Mouse (Mus musculus): ENCODE results near the gene Plekha7. TPM values are rescaled to one million over a fixed set of nuclear protein-coding genes. Genes with fewer than 3 reads are reported as not detected.

The Plekha7 gene
- polyA plus RNA-seq, 1 experiment = 0.25 TPM

DNA sequence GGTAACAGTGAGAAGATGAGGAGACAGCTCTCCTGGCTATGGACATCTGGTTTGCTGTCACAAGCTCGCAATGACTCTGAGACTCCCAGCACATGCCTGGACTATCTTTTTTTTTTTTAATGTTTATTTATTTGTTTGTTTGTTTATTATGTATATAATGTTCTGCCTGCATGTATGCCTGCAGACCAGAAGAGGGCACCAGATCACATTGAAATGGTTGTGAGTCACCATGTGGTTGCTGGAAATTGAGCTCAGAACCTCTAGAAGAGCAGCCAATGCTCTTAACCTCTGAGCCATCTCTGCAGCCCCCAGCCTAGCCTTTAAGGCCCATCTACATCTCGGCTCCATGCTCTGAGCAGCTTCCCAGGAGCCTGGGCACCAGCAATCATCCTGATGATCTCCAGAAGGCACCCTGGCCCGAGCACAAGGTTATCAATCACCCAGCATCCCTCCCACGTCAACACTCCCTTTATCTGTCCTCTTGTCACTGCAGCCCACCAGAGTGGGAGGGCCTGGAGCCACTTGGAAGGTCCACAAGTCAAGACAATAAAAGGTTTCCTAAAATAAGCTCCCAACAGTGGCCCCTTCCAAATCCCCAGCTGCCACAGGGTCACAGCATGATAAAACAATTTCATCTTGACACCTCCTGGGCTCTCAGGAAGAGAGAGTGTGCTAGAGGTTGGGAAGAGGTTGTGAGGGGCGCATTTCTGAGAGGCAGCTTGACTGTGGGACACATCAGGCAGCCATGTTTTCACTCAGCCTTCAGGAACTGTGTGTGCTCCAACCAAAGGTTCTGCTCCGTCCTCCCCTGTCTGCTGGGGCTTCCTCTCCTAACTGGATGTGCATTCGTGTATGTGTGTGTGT lies 63.6 kb downstream of the Plekha7 start:
- H3K79me2 ChIP-seq (ENCODE audit: control insufficient read depth, insufficient read depth) = no peaks in the 10 kb centered on the region
- no peaks in the 10 kb centered on the region for H3K79me3 ChIP-seq (ENCODE audit: low read depth)
- H3K36me3 ChIP-seq (ENCODE audit: control insufficient read depth, insufficient read depth) = no peaks in the 10 kb centered on the region
- no peak for TF ChIP-seq MYOG (IDR thresholded peaks at IDR 0.05; ENCODE audit: control insufficient read depth, extremely low read depth, insufficient read length)
- no peak for TF ChIP-seq FOSL1 (IDR thresholded peaks at IDR 0.05; ENCODE audit: insufficient read depth, low read length, poor library complexity, severe bottlenecking)
- no peak for TF ChIP-seq CEBPB (IDR thresholded peaks at IDR 0.05; ENCODE audit: low read depth)
- no peak for TF ChIP-seq MAX (IDR thresholded peaks at IDR 0.05)
- TF ChIP-seq USF1 (IDR thresholded peaks at IDR 0.05; ENCODE audit: low read depth) = no peak
- no peak for TF ChIP-seq CTCF (IDR thresholded peaks at IDR 0.05; ENCODE audit: control insufficient read depth, insufficient read depth, insufficient read length)
- TF ChIP-seq MYOD1 (IDR thresholded peaks at IDR 0.05; ENCODE audit: control insufficient read depth, insufficient read length, low read depth) = no peak
- H3K27me3 ChIP-seq (ENCODE audit: control insufficient read depth, insufficient read depth, insufficient read length) = peaks cover 6% of the 10 kb centered on the region
- no peak overlapping the region for H3K4me3 ChIP-seq (ENCODE audit: insufficient read depth, poor library complexity, severe bottlenecking)
- no peak overlapping the region for H3ac ChIP-seq (ENCODE audit: control insufficient read depth, insufficient read length, low read depth)

DNA sequence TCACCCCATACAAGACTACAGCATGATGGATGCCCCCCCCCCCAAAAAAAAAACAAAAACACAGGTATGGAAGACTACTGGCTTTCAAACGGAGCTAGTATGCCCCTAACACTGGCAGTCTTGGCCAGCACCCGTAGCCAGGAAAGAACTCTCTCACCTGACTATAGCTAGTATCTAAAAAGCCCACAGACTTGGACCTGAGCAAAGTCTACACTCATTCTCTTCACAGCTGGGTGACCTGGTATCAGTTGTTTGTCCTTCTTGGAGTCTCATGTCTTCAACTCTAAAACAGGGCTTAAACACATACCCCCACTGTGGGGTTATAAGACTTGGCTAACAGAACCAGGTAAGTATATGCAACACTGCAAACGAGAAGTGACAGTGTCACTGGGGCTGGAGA lies 65.4 kb downstream of the Plekha7 start:
- Histone ChIP-seq H3ac (ENCODE audit: control insufficient read depth, insufficient read length, low read depth) (no peak overlapping the region), H3K79me2 (ENCODE audit: control insufficient read depth, insufficient read depth) (no peaks in the 10 kb centered on the region), H3K4me3 (ENCODE audit: insufficient read depth, poor library complexity, severe bottlenecking) (no peak overlapping the region), H3K27me3 (ENCODE audit: control insufficient read depth, insufficient read depth, insufficient read length) (peaks cover 7% of the 10 kb centered on the region), H3K79me3 (ENCODE audit: low read depth) (no peaks in the 10 kb centered on the region), H3K36me3 (ENCODE audit: control insufficient read depth, insufficient read depth) (no peaks in the 10 kb centered on the region)
- TF ChIP-seq USF1 (IDR thresholded peaks at IDR 0.05; ENCODE audit: low read depth) (no peak), CTCF (IDR thresholded peaks at IDR 0.05; ENCODE audit: control insufficient read depth, insufficient read depth, insufficient read length) (no peak), CEBPB (IDR thresholded peaks at IDR 0.05; ENCODE audit: low read depth) (no peak), MYOD1 (IDR thresholded peaks at IDR 0.05; ENCODE audit: control insufficient read depth, insufficient read length, low read depth) (no peak), MYOG (IDR thresholded peaks at IDR 0.05; ENCODE audit: control insufficient read depth, extremely low read depth, insufficient read length) (no peak), FOSL1 (IDR thresholded peaks at IDR 0.05; ENCODE audit: insufficient read depth, low read length, poor library complexity, severe bottlenecking) (no peak)

DNA sequence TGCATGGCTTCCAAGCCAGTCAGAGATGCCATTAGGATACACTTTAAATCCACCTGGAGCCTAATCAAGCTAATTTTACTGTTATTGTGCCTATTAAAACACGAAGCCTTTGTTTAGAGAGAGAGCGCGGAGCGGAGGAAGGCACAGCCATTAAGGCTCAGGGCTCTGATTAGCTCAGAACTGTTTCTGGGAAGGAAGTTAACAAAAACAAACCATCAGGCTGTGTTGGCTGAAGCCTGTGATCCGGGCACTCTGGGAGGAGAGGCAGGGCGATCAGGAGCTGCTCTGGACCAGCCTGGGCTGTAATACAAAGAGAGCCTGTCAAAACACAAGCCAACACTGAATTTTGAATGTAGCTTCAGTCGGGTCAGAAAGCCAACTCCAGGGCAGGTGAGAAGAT lies 66.6 kb downstream of the Plekha7 start:
- TF ChIP-seq MYOG (IDR thresholded peaks at IDR 0.05; ENCODE audit: control insufficient read depth, extremely low read depth, insufficient read length) = no peak
- TF ChIP-seq MYOD1 (IDR thresholded peaks at IDR 0.05; ENCODE audit: control insufficient read depth, insufficient read length, low read depth) = no peak
- TF ChIP-seq MAX (IDR thresholded peaks at IDR 0.05) = no peak
- TF ChIP-seq USF1 (IDR thresholded peaks at IDR 0.05; ENCODE audit: low read depth) = no peak
- no peak for TF ChIP-seq CTCF (IDR thresholded peaks at IDR 0.05; ENCODE audit: control insufficient read depth, insufficient read depth, insufficient read length)
- no peak for TF ChIP-seq CEBPB (IDR thresholded peaks at IDR 0.05; ENCODE audit: low read depth)
- no peak for TF ChIP-seq FOSL1 (IDR thresholded peaks at IDR 0.05; ENCODE audit: insufficient read depth, low read length, poor library complexity, severe bottlenecking)
- no peaks in the 10 kb centered on the region for H3K79me3 ChIP-seq (ENCODE audit: low read depth)
- no peaks in the 10 kb centered on the region for H3K79me2 ChIP-seq (ENCODE audit: control insufficient read depth, insufficient read depth)
- H3ac ChIP-seq (ENCODE audit: control insufficient read depth, insufficient read length, low read depth) = no peak overlapping the region
- H3K36me3 ChIP-seq (ENCODE audit: control insufficient read depth, insufficient read depth) = no peaks in the 10 kb centered on the region
- no peak overlapping the region for H3K4me3 ChIP-seq (ENCODE audit: insufficient read depth, poor library complexity, severe bottlenecking)
- H3K27me3 ChIP-seq (ENCODE audit: control insufficient read depth, insufficient read depth, insufficient read length) = peaks cover 10% of the 10 kb centered on the region

DNA sequence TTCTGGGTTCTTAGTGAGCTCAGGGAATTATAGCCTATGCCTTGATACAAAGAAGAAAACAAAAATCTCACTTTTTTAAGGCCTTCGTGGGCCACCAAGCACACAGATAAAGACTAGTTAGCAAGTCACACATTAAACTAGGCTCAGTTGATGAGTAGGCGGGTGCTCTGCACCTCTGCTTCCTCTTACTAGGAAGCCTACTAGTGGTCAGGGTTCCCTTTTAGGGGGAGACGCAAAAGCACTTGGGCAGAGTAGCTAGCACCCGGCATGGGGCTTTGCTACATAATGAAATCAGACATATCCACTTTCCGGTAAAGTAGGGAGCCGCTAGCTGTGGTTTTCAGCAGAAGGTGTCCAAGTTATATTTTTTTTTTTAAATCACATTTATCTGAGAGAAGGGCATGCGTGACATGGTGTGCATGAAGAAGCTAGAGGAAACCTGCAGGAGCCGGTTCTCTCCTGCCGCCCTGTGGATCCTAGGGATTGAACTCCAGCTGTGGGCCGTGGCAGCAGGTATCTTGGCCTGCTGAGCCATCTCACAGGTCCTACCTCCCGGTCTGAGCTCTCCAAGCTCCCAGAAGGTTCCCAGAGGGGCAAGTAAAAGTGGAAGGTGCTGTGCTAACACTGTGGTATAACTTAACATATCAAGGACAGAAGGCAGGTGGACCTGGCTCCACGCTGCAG lies 67.2 kb downstream of the Plekha7 start:
- no peaks in the 10 kb centered on the region for H3K79me3 ChIP-seq (ENCODE audit: low read depth)
- no peaks in the 10 kb centered on the region for H3K79me2 ChIP-seq (ENCODE audit: control insufficient read depth, insufficient read depth)
- TF ChIP-seq MAX (IDR thresholded peaks at IDR 0.05) (no peak), USF1 (IDR thresholded peaks at IDR 0.05; ENCODE audit: low read depth) (no peak), CTCF (IDR thresholded peaks at IDR 0.05; ENCODE audit: control insufficient read depth, insufficient read depth, insufficient read length) (no peak), FOSL1 (IDR thresholded peaks at IDR 0.05; ENCODE audit: insufficient read depth, low read length, poor library complexity, severe bottlenecking) (no peak), MYOG (IDR thresholded peaks at IDR 0.05; ENCODE audit: control insufficient read depth, extremely low read depth, insufficient read length) (no peak), CEBPB (IDR thresholded peaks at IDR 0.05; ENCODE audit: low read depth) (no peak), MYOD1 (IDR thresholded peaks at IDR 0.05; ENCODE audit: control insufficient read depth, insufficient read length, low read depth) (no peak)
- H3K27me3 ChIP-seq (ENCODE audit: control insufficient read depth, insufficient read depth, insufficient read length) = peaks cover 10% of the 10 kb centered on the region
- no peak overlapping the region for H3ac ChIP-seq (ENCODE audit: control insufficient read depth, insufficient read length, low read depth)
- H3K4me3 ChIP-seq (ENCODE audit: insufficient read depth, poor library complexity, severe bottlenecking) = no peak overlapping the region
- H3K36me3 ChIP-seq (ENCODE audit: control insufficient read depth, insufficient read depth) = no peaks in the 10 kb centered on the region

DNA sequence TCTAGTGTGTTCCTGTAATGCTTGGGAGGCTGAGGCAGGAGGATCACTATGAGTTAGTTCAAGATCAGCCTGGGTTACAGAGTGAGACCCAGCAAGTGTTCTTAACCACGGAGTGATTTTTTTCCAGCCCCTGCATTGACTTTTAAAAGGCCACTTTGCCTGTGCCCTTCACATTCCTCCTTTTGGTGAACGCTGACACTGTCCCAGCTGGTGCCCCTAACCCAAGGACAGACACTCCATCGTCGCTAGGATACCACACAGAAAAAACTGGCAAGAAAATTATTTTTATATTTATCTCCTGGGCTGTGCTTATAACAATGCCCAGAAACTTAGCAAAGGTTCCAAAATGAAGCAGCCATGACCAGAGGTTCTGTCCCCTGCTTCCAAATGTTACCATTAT lies 67.8 kb downstream of the Plekha7 start:
- Histone ChIP-seq H3K79me3 (ENCODE audit: low read depth) (no peaks in the 10 kb centered on the region), H3K36me3 (ENCODE audit: control insufficient read depth, insufficient read depth) (no peaks in the 10 kb centered on the region), H3K4me3 (ENCODE audit: insufficient read depth, poor library complexity, severe bottlenecking) (no peak overlapping the region), H3ac (ENCODE audit: control insufficient read depth, insufficient read length, low read depth) (no peak overlapping the region), H3K27me3 (ENCODE audit: control insufficient read depth, insufficient read depth, insufficient read length) (peaks cover 10% of the 10 kb centered on the region), H3K79me2 (ENCODE audit: control insufficient read depth, insufficient read depth) (no peaks in the 10 kb centered on the region)
- no peak for TF ChIP-seq MAX (IDR thresholded peaks at IDR 0.05)
- no peak for TF ChIP-seq MYOG (IDR thresholded peaks at IDR 0.05; ENCODE audit: control insufficient read depth, extremely low read depth, insufficient read length)
- TF ChIP-seq MYOD1 (IDR thresholded peaks at IDR 0.05; ENCODE audit: control insufficient read depth, insufficient read length, low read depth) = no peak
- TF ChIP-seq CTCF (IDR thresholded peaks at IDR 0.05; ENCODE audit: control insufficient read depth, insufficient read depth, insufficient read length) = no peak
- no peak for TF ChIP-seq CEBPB (IDR thresholded peaks at IDR 0.05; ENCODE audit: low read depth)
- no peak for TF ChIP-seq USF1 (IDR thresholded peaks at IDR 0.05; ENCODE audit: low read depth)
- no peak for TF ChIP-seq FOSL1 (IDR thresholded peaks at IDR 0.05; ENCODE audit: insufficient read depth, low read length, poor library complexity, severe bottlenecking)
